Mouse (Mus musculus) midbrain, embryonic 14.5 days (tissue): Measurements from ENCODE around the gene Slco3a1. TPM values are rescaled to one million over a fixed set of nuclear protein-coding genes. Genes with fewer than 3 reads are reported as not detected.

ENCODE experiments used
- ATAC-seq: fragments of 200-750 bp; cut with Nextera tagmentation; 2 replicates; pipeline ENCODE4 v1.8.0; 2017; ENCODE audit warnings: moderate number of reproducible peaks, moderate library complexity; ENCODE audit not compliant: low FRiP score, low TSS enrichment
- DNase-seq: peaks from one replicate; pipeline ENCODE4 v3.0.0-alpha.2; 2015
- H3K27ac ChIP-seq: fragments of 300-500 bp; sonication (generic); replicated peaks from 2 replicates; pipeline ENCODE4 v1.5.1; 2014; ENCODE audit warnings: mild to moderate bottlenecking, low read depth, low read length, moderate library complexity
- H3K27me3 ChIP-seq: fragments of 300-500 bp; sonication (generic); 2 replicates; pipeline ENCODE4 v1.6.1; 2014; ENCODE audit warnings: low read length, control low read depth, mixed read lengths; ENCODE audit not compliant: control insufficient read depth, insufficient read depth
- H3K36me3 ChIP-seq: fragments of 300-500 bp; sonication (generic); 2 replicates; pipeline ENCODE4 v1.6.1; 2014; ENCODE audit warnings: low read length, control low read depth; ENCODE audit not compliant: control insufficient read depth, insufficient read depth
- H3K4me1 ChIP-seq: fragments of 300-500 bp; sonication (generic); 2 replicates; pipeline ENCODE4 v1.6.1; 2014; ENCODE audit warnings: mild to moderate bottlenecking, antibody characterized with exemption, low read length, control low read depth; ENCODE audit not compliant: control insufficient read depth, insufficient read depth
- H3K4me2 ChIP-seq: fragments of 300-500 bp; sonication (generic); 2 replicates; pipeline ENCODE4 v1.6.1; 2014; ENCODE audit warnings: mild to moderate bottlenecking, low read length, moderate library complexity
- H3K4me3 ChIP-seq: fragments of 300-500 bp; sonication (generic); replicated peaks from 2 replicates; pipeline ENCODE4 v1.5.1; 2014; ENCODE audit warnings: low read depth, low read length
- H3K9ac ChIP-seq: fragments of 300-500 bp; sonication (generic); replicated peaks from 2 replicates; pipeline ENCODE4 v1.6.1; 2014; ENCODE audit warnings: mild to moderate bottlenecking, low read length, moderate library complexity
- H3K9me3 ChIP-seq: fragments of 300-500 bp; sonication (generic); 2 replicates; pipeline ENCODE4 v1.6.1; 2016; ENCODE audit warnings: low read length, control low read depth, mixed read lengths; ENCODE audit not compliant: control insufficient read depth
- WGBS: fragments of 180-500 bp; shearing (Covaris S2); extraction: QIAGEN DNeasy Blood & Tissue Kit; methylation state at CpG from one replicate; pipeline ENCODE4 v1.1.7; 2014; 5-methylcytosine and 5-hydroxymethylcytosine counted together
- polyA plus RNA-seq: library from polyadenylated mRNA; unstranded; fragments of >200 nt; fragmentation: Nextera tagmentation; extraction: Ambion mirVana; gene quantifications from 2 replicates; pipeline ENCODE4 v1.2.1, GENCODE M21; 2014

The Slco3a1 gene
- polyA plus RNA-seq, 1 experiment from 2014 or later = 18.9 TPM

DNA sequence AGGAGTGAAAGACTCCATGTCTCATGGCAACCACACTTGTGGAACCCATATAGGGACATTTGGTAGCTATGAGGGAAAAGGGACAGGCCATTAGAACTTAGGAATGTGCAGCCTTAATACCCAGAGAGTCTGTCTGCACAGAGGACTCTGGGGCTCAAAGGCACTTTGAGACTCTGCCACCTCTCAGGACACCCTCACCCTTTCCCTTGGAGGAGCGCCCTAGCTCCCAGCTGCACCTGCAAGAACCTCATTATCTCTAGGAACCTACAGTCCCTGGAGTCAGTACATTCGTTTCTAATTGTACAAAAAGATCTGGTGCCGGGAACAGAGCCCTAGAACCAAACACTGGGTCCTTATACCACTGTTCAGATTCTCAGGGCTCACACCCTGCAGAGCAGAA is 66.4 kb downstream of the Slco3a1 start:
- H3K27me3 ChIP-seq = no peaks in the 10 kb centered on the region
- 90% methylated on average over 3 of the region's 3 CpGs for WGBS
- ATAC-seq (no peak), DNase-seq (no peak)
- H3K4me3 ChIP-seq = no peak overlapping the region
- no peaks in the 10 kb centered on the region for H3K9me3 ChIP-seq
- H3K27ac ChIP-seq = no peak overlapping the region
- H3K4me1 ChIP-seq = no peaks in the 10 kb centered on the region
- H3K36me3 ChIP-seq = no peaks in the 10 kb centered on the region
- H3K4me2 ChIP-seq = no peak overlapping the region
- H3K9ac ChIP-seq = no peak overlapping the region

DNA sequence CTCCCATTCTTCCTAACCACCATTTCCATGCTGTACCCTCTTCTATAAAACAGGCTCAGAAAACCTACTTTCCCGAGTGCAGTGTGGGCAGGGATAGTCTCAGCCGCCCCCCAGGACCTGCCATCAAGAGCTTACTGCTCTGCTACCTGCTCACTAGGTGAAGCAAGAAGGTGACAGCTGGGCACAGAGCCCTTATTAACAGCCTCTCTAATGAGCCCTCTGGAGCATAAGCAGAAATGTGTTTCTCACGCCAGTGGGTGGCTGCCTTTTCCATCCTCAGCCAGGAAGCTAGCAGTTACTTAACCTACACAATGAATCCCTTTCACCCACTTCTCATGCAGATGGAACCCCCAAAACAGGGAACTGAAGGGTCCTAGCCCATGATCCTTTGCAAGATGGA is 66.9 kb downstream of the Slco3a1 start:
- 82% methylated on average over 3 of the region's 3 CpGs for WGBS
- DNase-seq = no peak

DNA sequence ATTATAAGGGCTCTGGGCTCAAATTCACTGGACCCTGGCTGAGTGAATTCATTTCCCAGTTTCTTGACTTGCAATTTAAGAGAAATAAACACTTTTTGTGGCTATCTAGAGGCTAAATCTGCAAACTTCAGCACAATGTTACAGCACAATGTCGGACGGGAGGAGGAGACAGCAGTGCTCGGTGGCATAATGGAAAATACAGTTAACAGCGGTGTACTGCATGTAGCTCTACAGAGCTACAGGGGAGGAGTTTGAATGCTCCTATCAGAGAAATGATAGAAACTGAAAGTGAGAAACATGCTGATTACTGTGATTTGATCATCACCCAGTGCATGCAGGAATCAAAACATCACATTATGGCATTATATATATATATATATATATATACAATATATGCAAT is 68.5 kb downstream of the Slco3a1 start:
- ATAC-seq = no peak
- H3K27ac ChIP-seq = no peak overlapping the region

More for the DNA sequence above, 66.9 kb downstream of the Slco3a1 start:
- Histone ChIP-seq H3K9me3 (no peaks in the 10 kb centered on the region), H3K27ac (no peak overlapping the region), H3K9ac (no peak overlapping the region), H3K4me3 (no peak overlapping the region), H3K4me1 (no peaks in the 10 kb centered on the region), H3K36me3 (no peaks in the 10 kb centered on the region), H3K4me2 (no peak overlapping the region), H3K27me3 (no peaks in the 10 kb centered on the region)
- no peak for ATAC-seq

DNA sequence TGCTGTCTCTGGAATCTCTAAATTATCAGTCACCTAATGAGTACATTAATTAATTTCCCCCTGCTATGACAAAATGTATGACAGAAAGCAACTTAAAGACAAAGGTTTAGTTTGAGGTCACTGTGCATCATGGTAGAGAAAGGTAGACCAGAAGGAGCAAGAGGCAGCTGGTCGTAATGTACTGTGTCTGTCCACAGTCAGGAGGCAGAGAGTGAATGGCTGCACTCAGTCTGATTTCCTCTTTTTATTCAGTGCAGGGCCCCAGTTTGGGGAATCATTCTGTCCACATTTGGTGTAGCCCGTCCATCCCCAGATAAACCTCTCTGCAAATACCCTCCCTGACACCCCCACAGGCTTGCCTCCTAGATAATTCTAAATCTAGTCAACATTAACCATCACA is 68.9 kb downstream of the Slco3a1 start:
- ATAC-seq = no peak

More for the DNA sequence above, 68.5 kb downstream of the Slco3a1 start:
- H3K4me1 ChIP-seq = no peaks in the 10 kb centered on the region
- H3K9me3 ChIP-seq = no peaks in the 10 kb centered on the region
- no peaks in the 10 kb centered on the region for H3K36me3 ChIP-seq
- no peak overlapping the region for H3K4me3 ChIP-seq
- no peak for DNase-seq
- H3K4me2 ChIP-seq = no peak overlapping the region
- no peaks in the 10 kb centered on the region for H3K27me3 ChIP-seq
- WGBS = 91% methylated on average over 4 of the region's 4 CpGs
- no peak overlapping the region for H3K9ac ChIP-seq

DNA sequence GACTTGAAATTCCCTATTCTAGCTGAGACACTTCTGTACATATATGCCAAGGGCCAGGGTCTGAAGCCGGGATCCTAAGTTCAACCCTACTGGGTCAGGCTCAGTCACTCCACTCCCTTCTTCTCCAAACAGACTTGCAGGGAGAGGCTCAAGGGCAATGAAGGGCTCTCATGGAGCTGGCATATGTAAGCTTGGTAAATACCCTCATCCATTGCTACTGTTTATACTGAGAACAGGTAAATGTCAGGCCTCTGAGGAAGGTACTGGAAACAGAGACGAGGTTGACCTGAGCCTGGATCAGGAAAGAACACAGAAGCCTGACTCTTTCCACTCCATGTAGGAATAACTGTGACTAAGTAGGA is 70.6 kb downstream of the Slco3a1 start:
- 0 out of 2 replicates have a peak, but pooled peaks cover 3% of the 10 kb centered on the region for H3K4me1 ChIP-seq
- DNase-seq = no peak
- H3K27ac ChIP-seq = no peak overlapping the region
- H3K27me3 ChIP-seq = no peaks in the 10 kb centered on the region
- no peaks in the 10 kb centered on the region for H3K9me3 ChIP-seq
- no peaks in the 10 kb centered on the region for H3K36me3 ChIP-seq
- H3K9ac ChIP-seq = no peak overlapping the region
- no peak overlapping the region for H3K4me2 ChIP-seq
- no peak for ATAC-seq
- H3K4me3 ChIP-seq = no peak overlapping the region
- 96% methylated on average over 2 of the region's 2 CpGs for WGBS

More for the DNA sequence above, 68.9 kb downstream of the Slco3a1 start:
- no peak overlapping the region for H3K4me2 ChIP-seq
- no peak for DNase-seq
- no peaks in the 10 kb centered on the region for H3K9me3 ChIP-seq
- 0 out of 2 replicates have a peak, but pooled peaks cover under 1% of the 10 kb centered on the region for H3K4me1 ChIP-seq
- H3K9ac ChIP-seq = no peak overlapping the region
- H3K36me3 ChIP-seq = no peaks in the 10 kb centered on the region
- no peaks in the 10 kb centered on the region for H3K27me3 ChIP-seq
- WGBS = 95% methylated on average over 2 of the region's 2 CpGs
- H3K27ac ChIP-seq = no peak overlapping the region
- no peak overlapping the region for H3K4me3 ChIP-seq

DNA sequence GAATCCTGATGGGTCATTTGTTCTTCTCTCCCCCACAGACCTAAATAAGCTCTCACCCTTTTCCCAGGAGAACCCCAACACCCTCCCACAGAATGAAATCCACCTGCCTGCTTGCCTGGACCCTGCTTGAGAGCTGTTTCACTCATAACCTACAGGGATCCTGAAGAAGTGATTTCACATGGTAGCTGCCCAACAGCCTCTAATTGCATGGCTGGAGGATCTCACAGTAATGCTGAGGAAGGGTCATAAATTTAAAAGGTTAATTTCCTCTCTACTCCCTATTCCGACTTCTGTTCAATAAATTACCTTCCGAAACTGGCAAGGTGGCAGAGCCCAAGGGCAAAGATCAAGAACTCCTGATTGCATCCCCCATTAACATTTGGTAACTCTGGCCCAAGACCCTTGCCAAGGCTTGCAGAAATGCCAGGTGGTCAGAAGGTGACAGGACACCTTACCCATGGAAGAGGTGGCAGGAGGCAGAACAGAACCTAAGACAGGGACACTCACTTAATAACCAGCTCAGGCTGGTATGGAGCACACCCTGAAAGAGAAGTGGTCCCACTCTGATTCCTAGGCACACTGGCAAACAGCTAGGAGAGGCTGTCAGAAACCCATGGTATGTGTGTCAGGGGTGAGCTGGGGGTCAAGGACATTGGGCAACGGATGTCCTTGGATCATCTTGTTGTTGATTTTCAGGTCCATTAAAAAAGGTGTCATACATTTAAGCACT is 71.1 kb downstream of the Slco3a1 start:
- no peaks in the 10 kb centered on the region for H3K36me3 ChIP-seq
- H3K9ac ChIP-seq = no peak overlapping the region
- DNase-seq (no peak), ATAC-seq (no peak)
- no peak overlapping the region for H3K4me2 ChIP-seq
- H3K4me1 ChIP-seq = 0 out of 2 replicates have a peak, but pooled peaks cover 3% of the 10 kb centered on the region
- no peaks in the 10 kb centered on the region for H3K9me3 ChIP-seq
- H3K27ac ChIP-seq = no peak overlapping the region
- H3K27me3 ChIP-seq = no peaks in the 10 kb centered on the region
- no peak overlapping the region for H3K4me3 ChIP-seq
- WGBS = 94% methylated on average over 3 of the region's 3 CpGs

DNA sequence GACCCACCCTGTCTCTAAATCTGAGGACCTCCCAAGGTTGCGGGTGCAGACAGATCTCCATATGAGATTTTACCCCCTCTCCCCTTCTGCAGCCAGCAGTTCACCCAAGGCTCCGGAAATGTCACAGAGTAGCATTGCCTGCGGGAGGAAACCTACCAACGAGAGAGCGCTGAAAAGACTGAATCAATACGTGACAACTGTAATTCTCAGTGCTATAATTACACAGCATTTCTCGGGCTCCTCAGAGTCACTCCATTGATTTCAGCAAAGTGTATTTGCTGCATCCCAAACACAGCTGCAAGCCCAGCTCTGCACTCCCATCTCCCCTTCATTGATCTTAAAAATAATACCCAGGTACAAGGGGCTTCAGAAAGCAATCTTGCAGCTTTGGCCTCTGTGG is 82.8 kb downstream of the Slco3a1 start:
- ATAC-seq (no peak), DNase-seq (no peak)
- H3K4me1 ChIP-seq = no peaks in the 10 kb centered on the region
- 87% methylated on average over 7 of the region's 7 CpGs for WGBS
- H3K27me3 ChIP-seq = no peaks in the 10 kb centered on the region
- H3K4me2 ChIP-seq = no peak overlapping the region
- no peaks in the 10 kb centered on the region for H3K9me3 ChIP-seq
- H3K36me3 ChIP-seq = no peaks in the 10 kb centered on the region
- H3K4me3 ChIP-seq = no peak overlapping the region
- H3K9ac ChIP-seq = no peak overlapping the region
- H3K27ac ChIP-seq = no peak overlapping the region

DNA sequence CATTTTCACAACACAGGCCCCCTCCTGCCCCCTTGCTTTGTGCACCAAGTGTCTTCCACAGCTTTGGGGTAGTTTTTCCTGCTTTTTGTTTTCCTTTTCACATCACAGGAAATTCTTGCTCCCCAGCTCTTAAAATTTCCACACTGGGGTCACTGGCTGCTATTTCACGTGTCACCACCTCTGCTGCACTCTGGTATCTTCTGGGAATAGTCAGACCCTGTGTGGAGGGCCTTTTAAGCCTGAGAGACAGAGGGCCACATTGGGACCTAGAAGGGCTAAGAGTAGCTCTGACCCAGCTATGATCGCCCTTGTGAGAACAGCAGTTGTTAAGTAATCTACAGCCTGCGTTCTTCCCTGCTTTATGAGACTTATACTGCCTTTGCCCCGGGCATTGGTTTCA is 87.7 kb downstream of the Slco3a1 start:
- Histone ChIP-seq H3K4me2 (no peak overlapping the region), H3K36me3 (no peaks in the 10 kb centered on the region), H3K27ac (no peak overlapping the region), H3K4me3 (no peak overlapping the region), H3K9me3 (no peaks in the 10 kb centered on the region), H3K27me3 (no peaks in the 10 kb centered on the region), H3K4me1 (no peaks in the 10 kb centered on the region), H3K9ac (no peak overlapping the region)
- DNase-seq (no peak), ATAC-seq (no peak)
- WGBS = 82% methylated on average over 4 of the region's 4 CpGs

DNA sequence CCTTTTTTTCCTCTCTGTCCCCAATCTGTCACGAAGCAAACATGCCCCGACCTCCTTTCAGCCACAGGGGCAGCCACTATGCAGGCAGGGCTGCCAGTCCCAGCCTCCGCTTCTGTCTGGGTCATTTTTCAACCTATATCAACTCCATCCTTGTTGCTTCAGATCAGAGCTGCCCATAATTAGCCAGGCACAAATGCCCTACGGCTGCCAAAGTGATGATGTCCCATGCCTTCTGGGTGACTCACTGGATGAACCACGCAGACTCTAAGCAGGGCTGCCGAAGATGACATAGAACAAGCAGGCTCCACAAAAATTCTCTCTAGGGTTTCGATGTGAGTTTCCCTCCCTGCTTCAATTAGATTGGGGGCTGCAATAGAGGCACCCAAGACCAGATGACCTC is 89.9 kb downstream of the Slco3a1 start:
- Histone ChIP-seq H3K27ac (no peak overlapping the region), H3K9ac (no peak overlapping the region), H3K36me3 (no peaks in the 10 kb centered on the region), H3K9me3 (no peaks in the 10 kb centered on the region), H3K4me2 (no peak overlapping the region), H3K4me3 (no peak overlapping the region), H3K27me3 (no peaks in the 10 kb centered on the region), H3K4me1 (no peaks in the 10 kb centered on the region)
- 87% methylated on average over 7 of the region's 7 CpGs for WGBS
- DNase-seq (no peak), ATAC-seq (no peak)
